Mouse (Mus musculus): ENCODE data around the gene Hpdl.

Hpdl gene

DNA sequence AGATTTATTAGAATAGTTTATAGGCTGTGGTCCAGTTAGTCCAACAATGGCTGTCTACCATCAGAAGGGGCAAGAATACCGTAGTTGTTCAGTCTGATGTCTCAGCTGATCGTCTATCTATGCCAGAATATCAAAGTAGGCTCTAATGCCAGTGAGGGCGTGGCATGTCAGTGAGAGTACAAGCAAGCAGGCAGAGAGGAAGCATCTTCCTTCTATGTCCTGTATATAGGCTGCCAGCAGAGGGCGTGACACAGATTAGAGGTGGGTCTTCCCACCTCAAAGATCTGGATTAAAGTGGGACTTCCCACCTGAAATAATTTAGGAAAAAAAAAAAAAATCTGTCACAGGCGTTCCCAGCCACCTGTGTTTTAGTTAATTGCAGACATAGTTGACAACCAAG is 21.6 kb downstream of the Hpdl start:
- DNase-seq (ENCODE audit: low read depth, low spot score) = no peak

DNA sequence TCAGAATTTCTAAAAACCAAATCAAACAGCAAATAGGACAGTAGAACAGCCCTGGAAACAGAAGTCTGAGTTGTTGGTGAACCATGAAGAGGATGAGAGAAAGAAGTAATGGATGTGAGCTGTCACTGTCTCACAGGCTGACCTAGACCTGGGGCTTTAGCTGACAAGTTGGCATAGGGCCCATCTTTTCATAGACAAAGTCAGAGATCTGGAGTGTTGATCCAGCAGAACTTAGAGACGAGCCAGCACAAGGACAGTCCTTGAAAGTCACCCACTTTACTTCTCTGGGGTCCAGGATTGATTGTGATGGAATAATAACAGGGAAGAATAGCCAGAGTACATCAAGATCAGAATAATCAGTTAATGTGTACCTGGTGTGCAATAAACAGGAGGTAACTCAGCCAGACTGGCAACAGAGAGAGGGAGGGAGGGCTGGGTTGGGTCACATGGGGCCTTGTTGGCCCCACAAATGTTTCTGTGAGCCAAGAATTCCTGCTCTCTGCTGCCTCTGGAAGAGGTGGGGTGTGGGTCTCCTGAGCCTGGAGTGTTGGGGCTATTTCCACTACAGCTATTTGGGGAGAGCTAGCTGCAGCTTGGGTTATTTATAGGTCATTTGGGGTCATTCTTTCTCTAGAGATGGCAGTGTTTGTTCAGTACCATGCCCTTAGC is 24.9 kb downstream of the Hpdl start:
- no peak for DNase-seq (ENCODE audit: low read depth, low spot score)

- DNase-seq (ENCODE audit: low read depth, low spot score) = no peak
Observed at GRCm38 (mm10) chr4:116794273-116794672, 27.2 kb downstream of the Hpdl start.

DNA sequence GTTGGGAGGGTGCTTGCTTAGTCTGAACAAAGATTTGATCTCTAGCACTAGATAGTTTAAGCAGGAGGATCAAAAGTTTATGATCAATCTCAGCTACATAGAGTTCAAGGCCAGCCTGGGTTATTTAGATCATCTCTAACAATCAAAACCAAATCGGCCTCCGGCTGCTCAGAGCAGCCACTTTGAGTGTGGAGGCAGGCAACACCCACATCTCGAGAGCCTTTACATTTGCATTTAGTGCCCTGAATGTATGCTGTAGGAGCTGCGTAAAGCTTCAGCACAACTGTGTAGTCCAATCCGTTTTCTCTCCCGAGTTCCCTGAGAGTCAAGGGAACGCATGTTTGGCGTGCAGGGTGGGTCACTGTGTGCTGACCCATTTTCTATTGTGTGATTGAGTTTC is 29.1 kb downstream of the Hpdl start:
- DNase-seq (ENCODE audit: low read depth, low spot score) = no peak

GRCm38 (mm10) chr4:116788956-116789355 is 32.6 kb downstream of the Hpdl start:
- peak; percentile 79 for DNase-seq (ENCODE audit: low read depth, low spot score)

DNA sequence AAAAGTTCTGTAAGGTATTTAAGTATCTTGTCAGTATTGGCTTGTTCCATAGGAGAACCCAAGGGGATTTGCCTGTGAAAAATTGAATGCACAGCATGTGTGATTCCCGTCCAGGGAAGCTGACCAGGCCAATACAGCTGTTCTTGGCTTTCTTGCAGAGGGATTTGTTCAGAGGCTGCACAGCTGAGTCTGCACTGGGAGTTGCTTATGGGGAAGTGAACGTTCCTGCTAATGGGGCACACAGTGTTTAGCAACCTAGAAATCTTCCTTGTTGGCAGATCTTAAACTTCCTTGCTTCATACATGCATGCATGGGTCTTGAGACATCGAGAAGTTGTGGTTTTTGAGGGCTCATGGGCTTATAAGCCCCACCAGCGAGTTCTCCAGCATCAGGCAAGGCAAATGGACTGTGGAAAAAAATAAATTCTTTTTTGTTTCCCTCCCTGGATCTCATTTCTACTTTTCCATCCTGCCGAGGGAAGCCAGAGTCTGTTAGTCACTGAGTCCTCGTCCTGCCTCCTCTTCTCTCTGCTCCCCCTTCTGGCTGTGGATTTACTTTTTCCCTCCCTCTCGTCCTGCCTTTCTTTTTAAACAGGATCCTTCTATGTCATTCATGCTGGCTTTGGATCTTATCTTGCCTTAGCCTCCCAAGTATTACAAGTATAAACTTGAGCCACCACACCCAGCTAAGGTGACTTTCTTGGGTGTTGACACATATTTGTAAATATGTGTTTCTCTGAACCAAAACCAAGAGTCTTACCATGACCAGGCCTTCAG is 33.3 kb downstream of the Hpdl start:
- DNase-seq (ENCODE audit: low read depth, low spot score) = no peak

GRCm38 (mm10) chr4:116786587-116786986 is 34.9 kb downstream of the Hpdl start:
- no peak for DNase-seq (ENCODE audit: low read depth, low spot score)

DNA sequence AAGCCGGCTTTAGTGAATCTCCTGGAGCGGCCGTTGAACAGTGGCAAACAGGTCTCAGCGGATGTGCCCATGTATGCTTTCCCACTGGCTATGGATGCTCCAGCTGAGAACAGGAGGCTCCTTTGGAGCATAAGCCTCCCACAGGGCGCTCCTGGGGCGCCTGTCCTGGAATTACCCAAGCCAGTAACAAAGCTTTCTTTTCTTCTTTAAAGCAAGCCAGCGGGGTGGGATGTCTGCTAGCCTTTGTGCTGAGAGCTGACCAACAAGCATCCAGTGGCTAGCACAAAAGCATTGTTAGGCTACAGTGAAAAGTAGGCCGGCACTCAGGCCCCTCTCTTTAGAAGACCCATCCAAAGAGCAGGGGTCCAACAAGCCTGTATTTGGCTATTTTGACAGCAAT is 39.3 kb downstream of the Hpdl start:
- DNase-seq (ENCODE audit: low read depth, low spot score) = no peak

DNA sequence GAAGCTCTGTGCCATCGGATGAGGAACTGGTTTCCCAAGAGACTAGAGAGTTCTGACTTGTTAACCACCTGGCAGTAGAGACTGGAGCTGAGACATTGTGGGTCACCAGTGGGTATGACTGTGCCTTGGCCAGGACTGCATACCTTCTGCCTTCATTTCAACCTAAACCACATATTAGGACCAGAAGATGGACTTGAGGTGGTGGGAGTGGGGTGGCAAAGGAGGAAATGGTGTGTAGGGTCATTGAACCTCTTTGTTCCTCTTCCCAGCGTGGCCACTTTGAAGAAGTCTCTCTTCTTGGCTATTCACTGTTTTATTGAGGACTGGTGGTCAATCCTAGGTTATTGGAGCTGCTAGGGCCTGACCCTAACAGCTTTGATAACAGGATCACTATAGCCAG is 40.1 kb downstream of the Hpdl start:
- DNase-seq (ENCODE audit: low read depth, low spot score) = no peak

GRCm38 (mm10) chr4:116780541-116780940 is 41.0 kb downstream of the Hpdl start:
- DNase-seq (ENCODE audit: low read depth, low spot score) = no peak

- DNase-seq (ENCODE audit: low read depth, low spot score) = no peak
Observed at GRCm38 (mm10) chr4:116777079-116777478, 44.4 kb downstream of the Hpdl start.

DNA sequence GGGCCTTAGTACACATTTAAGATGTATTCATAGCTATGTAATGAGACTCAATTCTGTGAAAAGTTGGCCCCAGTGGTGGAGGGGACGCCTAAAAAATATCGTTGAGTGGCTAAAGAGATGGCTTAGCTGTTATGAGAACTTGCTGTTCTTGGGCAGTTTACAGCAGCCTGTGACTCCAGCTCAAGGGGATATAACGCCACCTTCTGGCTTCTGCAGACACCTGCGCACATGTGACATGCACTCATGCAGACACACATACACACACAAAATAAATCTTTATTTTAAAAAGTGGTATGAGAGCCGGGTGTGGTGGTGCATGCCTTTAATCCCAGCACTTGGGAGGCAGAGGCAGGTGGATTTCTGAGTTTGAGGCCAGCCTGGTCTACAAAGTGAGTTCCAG is 45.1 kb downstream of the Hpdl start:
- DNase-seq (ENCODE audit: low read depth, low spot score) = no peak

Data from retina, postnatal 7 days (tissue).